Mouse (Mus musculus) MEL (cell line): Measurements from ENCODE around the gene Cacna1h. TPM values are rescaled to one million over a fixed set of nuclear protein-coding genes. Genes with fewer than 3 reads are reported as not detected.

Source experiments
- DNase-seq: peaks from one replicate; pipeline ENCODE4 v3.0.0; 2011; ENCODE audit warnings: low read depth, low spot score
- H3K27ac ChIP-seq: 2 replicates; pipeline ENCODE4 v1.5.1; 2012; ENCODE audit warnings: low read depth, mild to moderate bottlenecking, control low read depth, low read length, moderate library complexity; ENCODE audit not compliant: control insufficient read depth
- H3K27me3 ChIP-seq, 2 experiments: fragments of 150-350 bp in 1 of 2; sonication (generic) in 1 of 2; 2 replicates each; pipeline ENCODE4 v1.6.1; 2012; ENCODE audit warnings: low read length in 2 of 2, mild to moderate bottlenecking in 2 of 2, improper control_type of control experiment in 1 of 2, moderate library complexity in 1 of 2; ENCODE audit not compliant: insufficient read depth in 2 of 2, control insufficient read depth in 1 of 2
- H3K36me3 ChIP-seq, 2 experiments: 2 replicates each; pipeline ENCODE4 v1.6.1; 2012 to 2014; ENCODE audit warnings: low read length in 2 of 2, improper control_type of control experiment in 1 of 2, inconsistent platforms in 1 of 2, mild to moderate bottlenecking in 1 of 2; ENCODE audit not compliant: insufficient read depth in 2 of 2, control insufficient read depth in 1 of 2
- H3K4me1 ChIP-seq, 2 experiments: fragments of 150-350 bp in 1 of 2; sonication (generic) in 1 of 2; 2 replicates each; pipeline ENCODE4 v1.6.1; 2012; ENCODE audit warnings: low read length in 2 of 2, improper control_type of control experiment in 1 of 2, mild to moderate bottlenecking in 1 of 2; ENCODE audit not compliant: insufficient read depth in 2 of 2, control insufficient read depth in 1 of 2
- H3K4me3 ChIP-seq, 2 experiments: fragments of 150-350 bp in 1 of 2; sonication (generic) in 1 of 2; 2 replicates each; pipeline ENCODE4 v1.5.1; 2012; ENCODE audit warnings: low read depth in 2 of 2, low read length in 2 of 2, mild to moderate bottlenecking in 2 of 2, moderate library complexity in 2 of 2, control low read depth in 1 of 2, improper control_type of control experiment in 1 of 2; ENCODE audit not compliant: control insufficient read depth in 1 of 2, insufficient read depth in 1 of 2
- H3K79me2 ChIP-seq: 2 replicates; pipeline ENCODE4 v1.6.1; 2012; ENCODE audit warnings: mild to moderate bottlenecking, low read length, moderate library complexity; ENCODE audit not compliant: control insufficient read depth, poor library complexity, insufficient read depth
- H3K9ac ChIP-seq: 2 replicates; pipeline ENCODE4 v1.6.1; 2012; ENCODE audit warnings: low read depth, mild to moderate bottlenecking, control low read depth, low read length, moderate library complexity; ENCODE audit not compliant: control insufficient read depth, poor library complexity, severe bottlenecking
- H3K9me3 ChIP-seq: fragments of 150-350 bp; sonication (generic); replicated peaks from 2 replicates; pipeline ENCODE4 v1.6.1; 2012; ENCODE audit warnings: mild to moderate bottlenecking, low read length, improper control_type of control experiment, moderate library complexity; ENCODE audit not compliant: insufficient read depth
- BHLHE40 ChIP-seq: IDR thresholded peaks from 2 replicates; pipeline ENCODE4 v1.6.1; 2012; ENCODE audit warnings: low read depth, mild to moderate bottlenecking, inconsistent platforms, low read length, improper control_type of control experiment, borderline replicate concordance
- CHD2 ChIP-seq: IDR thresholded peaks from 2 replicates; pipeline ENCODE4 v1.6.1; 2011; ENCODE audit warnings: low read length, improper control_type of control experiment
- CTCF ChIP-seq, 3 experiments: IDR thresholded peaks in 2 of 3; conservative IDR thresholded peaks in 1 of 3; 2 replicates each; pipeline ENCODE4 v1.5.1; 2011 to 2012; ENCODE audit warnings: low read length in 3 of 3, low read depth in 2 of 3, mild to moderate bottlenecking in 2 of 3, improper control_type of control experiment in 1 of 3, inconsistent platforms in 1 of 3, mixed read lengths in 1 of 3, moderate library complexity in 1 of 3; ENCODE audit not compliant: control insufficient read depth in 1 of 3, insufficient read depth in 1 of 3, poor library complexity in 1 of 3, severe bottlenecking in 1 of 3
- ELF1 ChIP-seq: IDR thresholded peaks from 2 replicates; pipeline ENCODE4 v1.6.1; 2014; ENCODE audit warnings: low read depth, mild to moderate bottlenecking, inconsistent platforms, low read length, improper control_type of control experiment, moderate library complexity
- EP300 ChIP-seq, 2 experiments: IDR thresholded peaks; 2 replicates each; pipeline ENCODE4 v1.6.1; 2011; ENCODE audit warnings: improper control_type of control experiment in 2 of 2, low read length in 2 of 2, low read depth in 1 of 2, mild to moderate bottlenecking in 1 of 2
- ETS1 ChIP-seq: IDR thresholded peaks from 2 replicates; pipeline ENCODE4 v1.6.1; 2012; ENCODE audit warnings: low read depth, mild to moderate bottlenecking, inconsistent platforms, low read length, improper control_type of control experiment, moderate library complexity
- GATA1 ChIP-seq: IDR thresholded peaks from 2 replicates; pipeline ENCODE4 v1.6.1; 2011; ENCODE audit warnings: low read depth, low read length, improper control_type of control experiment
- HCFC1 ChIP-seq: IDR thresholded peaks from 2 replicates; pipeline ENCODE4 v1.6.1; 2012; ENCODE audit warnings: low read depth, mild to moderate bottlenecking, inconsistent platforms, low read length, improper control_type of control experiment, moderate library complexity
- JUND ChIP-seq: IDR thresholded peaks from 2 replicates; pipeline ENCODE4 v1.6.1; 2011; ENCODE audit warnings: low read depth, mild to moderate bottlenecking, improper control_type of control experiment, low read length
- MAFK ChIP-seq: IDR thresholded peaks from 2 replicates; pipeline ENCODE4 v1.6.1; 2011; ENCODE audit warnings: low read depth, mild to moderate bottlenecking, low read length, improper control_type of control experiment, borderline replicate concordance
- MAX ChIP-seq: IDR thresholded peaks from 2 replicates; pipeline ENCODE4 v1.6.1; 2011; ENCODE audit warnings: low read length, improper control_type of control experiment
- MAZ ChIP-seq: IDR thresholded peaks from 2 replicates; pipeline ENCODE4 v1.6.1; 2012; ENCODE audit warnings: low read depth, mild to moderate bottlenecking, inconsistent platforms, low read length, improper control_type of control experiment
- MXI1 ChIP-seq: IDR thresholded peaks from 2 replicates; pipeline ENCODE4 v1.6.1; 2011; ENCODE audit warnings: mild to moderate bottlenecking, low read depth, low read length, improper control_type of control experiment
- MYC ChIP-seq: IDR thresholded peaks from 2 replicates; pipeline ENCODE4 v1.6.1; 2011; ENCODE audit warnings: low read depth, mild to moderate bottlenecking, low read length, improper control_type of control experiment, moderate library complexity
- NRF1 ChIP-seq: IDR thresholded peaks from 2 replicates; pipeline ENCODE4 v1.6.1; 2014; ENCODE audit warnings: low read depth, mild to moderate bottlenecking, inconsistent platforms, low read length, improper control_type of control experiment, moderate library complexity; ENCODE audit not compliant: poor library complexity, insufficient read depth, severe bottlenecking
- POLR2A ChIP-seq, 2 experiments: IDR thresholded peaks; 2 replicates each; pipeline ENCODE4 v1.6.1; 2011 to 2012; ENCODE audit warnings: low read length in 2 of 2, mild to moderate bottlenecking in 2 of 2, control low read depth in 1 of 2, improper control_type of control experiment in 1 of 2, low read depth in 1 of 2, moderate library complexity in 1 of 2; ENCODE audit not compliant: control insufficient read depth in 1 of 2, insufficient read depth in 1 of 2, poor library complexity in 1 of 2
- POLR2AphosphoS2 ChIP-seq: IDR thresholded peaks from 2 replicates; pipeline ENCODE4 v1.6.1; 2011; ENCODE audit warnings: low read length, improper control_type of control experiment
- POLR2AphosphoS5 ChIP-seq: IDR thresholded peaks from 2 replicates; pipeline ENCODE4 v1.6.1; 2012; ENCODE audit warnings: low read depth, borderline replicate concordance, mild to moderate bottlenecking, inconsistent platforms, low read length, moderate library complexity, mixed read lengths
- RAD21 ChIP-seq: IDR thresholded peaks from 2 replicates; pipeline ENCODE4 v1.6.1; 2011; ENCODE audit warnings: mild to moderate bottlenecking, low read depth, low read length, improper control_type of control experiment
- RCOR1 ChIP-seq: IDR thresholded peaks from 2 replicates; pipeline ENCODE4 v1.6.1; 2012; ENCODE audit warnings: low read depth, mild to moderate bottlenecking, inconsistent platforms, low read length, improper control_type of control experiment
- SIN3A ChIP-seq: IDR thresholded peaks from 2 replicates; pipeline ENCODE4 v1.6.1; 2012; ENCODE audit warnings: low read length, improper control_type of control experiment, inconsistent platforms
- TAL1 ChIP-seq: IDR thresholded peaks from 2 replicates; pipeline ENCODE4 v1.6.1; 2012; ENCODE audit warnings: mild to moderate bottlenecking, inconsistent platforms, low read length, moderate library complexity, mixed read lengths
- TBP ChIP-seq: IDR thresholded peaks from 2 replicates; pipeline ENCODE4 v1.8.0; 2011; ENCODE audit warnings: low read depth, low read length, improper control_type of control experiment
- TCF12 ChIP-seq: IDR thresholded peaks from 2 replicates; pipeline ENCODE4 v1.6.1; 2014; ENCODE audit warnings: low read depth, mild to moderate bottlenecking, inconsistent platforms, low read length, improper control_type of control experiment, moderate library complexity
- UBTF ChIP-seq: IDR thresholded peaks from 2 replicates; pipeline ENCODE4 v1.6.1; 2012; ENCODE audit warnings: low read depth, mild to moderate bottlenecking, inconsistent platforms, low read length, improper control_type of control experiment, moderate library complexity, borderline replicate concordance; ENCODE audit not compliant: insufficient read depth
- ZC3H11A ChIP-seq: IDR thresholded peaks from 2 replicates; pipeline ENCODE4 v1.6.1; 2012; ENCODE audit warnings: low read depth, mild to moderate bottlenecking, inconsistent platforms, low read length, improper control_type of control experiment
- ZKSCAN1 ChIP-seq: IDR thresholded peaks from 2 replicates; pipeline ENCODE4 v1.6.1; 2012; ENCODE audit warnings: low read depth, mild to moderate bottlenecking, inconsistent platforms, low read length, improper control_type of control experiment, moderate library complexity
- polyA plus RNA-seq, 2 experiments: library from polyadenylated mRNA; stranded (reverse) in 1 of 2; unstranded in 1 of 2; fragments of >175 nt in 1 of 2; fragments of >200 nt in 1 of 2; gene quantifications; 2 replicates each; pipeline versions ENCODE4 v1.2.1 to v1.2.4; 2012; ENCODE audit warnings: low replicate concordance in 2 of 2, low read depth in 1 of 2; ENCODE audit not compliant: insufficient read length in 2 of 2, insufficient read depth in 1 of 2, missing spikeins in 1 of 2
- total RNA-seq: library from RNA; depleted of rRNA; stranded (reverse); fragments of 300-350 nt; gene quantifications from 2 replicates; pipeline ENCODE4 v1.2.3, GENCODE M21; 2012

The Cacna1h gene
- total and polyA plus RNA-seq, 3 experiments = 0.25 to 0.31 TPM; not detected in 1

DNA sequence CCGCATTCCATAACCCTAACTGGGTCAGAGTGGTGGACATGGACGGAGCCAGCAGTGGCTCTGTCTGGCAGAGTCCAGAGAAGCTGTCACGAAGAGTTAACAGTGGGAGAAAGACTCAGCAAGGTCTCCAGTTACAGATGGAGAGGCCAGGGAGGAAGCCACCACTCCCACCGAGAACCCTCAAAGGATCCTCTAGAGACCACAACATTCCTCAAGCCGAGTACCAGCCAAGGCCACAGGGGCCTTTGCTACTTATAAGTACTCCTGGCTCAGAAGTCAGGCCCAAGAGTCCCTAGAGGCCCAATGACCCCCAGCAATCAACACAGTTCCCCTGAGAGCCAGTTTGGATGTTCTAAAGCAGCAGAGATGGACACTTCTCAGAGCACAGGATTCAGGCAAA lies 4.3 kb downstream of the Cacna1h start:
- H3K27ac ChIP-seq = no peak overlapping the region
- no peaks in the 10 kb centered on the region for H3K36me3 ChIP-seq
- no peaks in the 10 kb centered on the region for H3K4me1 ChIP-seq
- H3K4me3 ChIP-seq = no peak overlapping the region
- no peak for DNase-seq
- TF ChIP-seq ETS1 (no peak), TAL1 (no peak), JUND (no peak), NRF1 (no peak), EP300 (IDR thresholded peaks at IDR 0.05; ENCODE audit: low read depth in 1 of 2, low read length in 2 of 2) (no peak), ZC3H11A (no peak), MAX (no peak), MAZ (no peak), POLR2AphosphoS5 (no peak), POLR2A (IDR thresholded peaks at IDR 0.05; ENCODE audit: control insufficient read depth in 1 of 2, insufficient read depth in 1 of 2, low read depth in 1 of 2, low read length in 2 of 2, poor library complexity in 1 of 2) (no peak), SIN3A (no peak), HCFC1 (no peak)
- TF ChIP-seq, all 39 proteins: peak for 0
- Histone ChIP-seq H3K27me3 (no peaks in the 10 kb centered on the region), H3K79me2 (no peaks in the 10 kb centered on the region), H3K9ac (no peak overlapping the region), H3K9me3 (no peaks in the 10 kb centered on the region)

DNA sequence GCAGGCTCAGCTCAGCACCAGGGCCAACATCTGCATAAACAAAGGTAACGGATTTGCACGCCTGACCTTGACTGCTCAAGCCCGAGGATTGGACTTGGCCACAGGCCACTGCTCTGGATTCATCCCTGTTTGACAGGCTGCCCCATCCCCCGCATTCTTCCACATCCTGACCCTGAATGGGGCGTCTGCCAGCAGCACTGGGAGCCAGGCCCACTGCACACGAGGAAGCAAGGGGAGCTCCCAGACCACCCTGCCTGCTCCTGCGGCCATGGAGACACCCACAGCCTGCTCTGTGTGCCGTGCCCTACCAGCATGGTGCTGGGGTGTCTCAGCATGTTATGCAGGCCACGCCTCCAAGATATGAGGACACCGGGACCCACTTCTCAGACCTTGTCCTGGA lies 6.1 kb downstream of the Cacna1h start:
- Histone ChIP-seq H3K27ac (no peak overlapping the region), H3K79me2 (no peaks in the 10 kb centered on the region), H3K27me3 (no peaks in the 10 kb centered on the region), H3K9ac (no peak overlapping the region), H3K4me1 (no peaks in the 10 kb centered on the region), H3K36me3 (no peaks in the 10 kb centered on the region), H3K9me3 (no peaks in the 10 kb centered on the region), H3K4me3 (no peak overlapping the region)
- no peak for DNase-seq
- no peak for TF ChIP-seq POLR2AphosphoS2
- TF ChIP-seq CHD2 = no peak
- no peak for TF ChIP-seq RCOR1
- no peak for TF ChIP-seq ELF1
- TF ChIP-seq TCF12 = no peak
- no peak for TF ChIP-seq MAFK
- no peak for TF ChIP-seq CTCF (IDR thresholded peaks at IDR 0.05 in 2 of 3, conservative IDR thresholded peaks at IDR 0.05 in 1 of 3; ENCODE audit: control insufficient read depth in 1 of 3, insufficient read depth in 1 of 3, low read depth in 2 of 3, low read length in 3 of 3, poor library complexity in 1 of 3, severe bottlenecking in 1 of 3)
- no peak for TF ChIP-seq MXI1
- TF ChIP-seq ZC3H11A = no peak
- no peak for TF ChIP-seq TAL1
- no peak for TF ChIP-seq POLR2AphosphoS5
- no peak for TF ChIP-seq GATA1
- TF ChIP-seq BHLHE40 = no peak
- TF ChIP-seq RAD21 = no peak
- TF ChIP-seq UBTF = no peak
- no peak for TF ChIP-seq SIN3A
- TF ChIP-seq MYC = no peak
- no peak for TF ChIP-seq TBP
- TF ChIP-seq ZKSCAN1 = no peak
- no peak for TF ChIP-seq POLR2A (IDR thresholded peaks at IDR 0.05; ENCODE audit: control insufficient read depth in 1 of 2, insufficient read depth in 1 of 2, low read depth in 1 of 2, low read length in 2 of 2, poor library complexity in 1 of 2)
